Mouse (Mus musculus) brain, embryonic 18.5 days (tissue): ENCODE results near the gene Efnb2.

Experiments used
- DNase-seq: peaks from one replicate; pipeline ENCODE4 v3.0.0-alpha.2; 2012; ENCODE audit warnings: low read depth, low spot score

Gene Efnb2

GRCm38 (mm10) chr8:8661103-8661758 lies at the start of gene Efnb2:
Efnb2 (minus strand) TSS chr8:8661242.
- DNase-seq, result peak; percentile 87

- DNase-seq, result no peak
These were observed 43.8 kb upstream of the Efnb2 start for GRCm38 (mm10) chr8:8704813-8705212.

GRCm38 (mm10) chr8:8703668-8704067 lies 42.6 kb upstream of the Efnb2 start:
- no peak for DNase-seq

- DNase-seq, result no peak
These were observed 39.8 kb upstream of the Efnb2 start for GRCm38 (mm10) chr8:8700821-8701220.

GRCm38 (mm10) chr8:8700229-8700628 lies 39.2 kb upstream of the Efnb2 start:
- no peak for DNase-seq

GRCm38 (mm10) chr8:8690146-8691092 lies 29.4 kb upstream of the Efnb2 start, which contains the start of gene Arglu1:
Arglu1 (minus strand) TSS chr8:8690521.
- peak; percentile 82 for DNase-seq

GRCm38 (mm10) chr8:8689454-8690145 lies 28.6 kb upstream of the Efnb2 start:
- DNase-seq, result peak; percentile 51

GRCm38 (mm10) chr8:8688823-8689453 lies 27.9 kb upstream of the Efnb2 start:
- no peak for DNase-seq

- no peak for DNase-seq
These were observed 24.5 kb upstream of the Efnb2 start for GRCm38 (mm10) chr8:8685517-8685916.

- no peak for DNase-seq
These were observed 21.7 kb upstream of the Efnb2 start for GRCm38 (mm10) chr8:8682697-8683096.

- no peak for DNase-seq
These were observed 17.2 kb upstream of the Efnb2 start for GRCm38 (mm10) chr8:8678236-8678635.

GRCm38 (mm10) chr8:8674864-8675263 lies 13.8 kb upstream of the Efnb2 start:
- no peak for DNase-seq

- DNase-seq, result peak; percentile 85
These were observed 707 bp upstream of the Efnb2 start for GRCm38 (mm10) chr8:8661759-8662138.

GRCm38 (mm10) chr8:8660307-8661098 lies 539 bp downstream of the Efnb2 start:
- DNase-seq, result no peak

GRCm38 (mm10) chr8:8659503-8660306 lies 1.3 kb downstream of the Efnb2 start:
- no peak for DNase-seq

GRCm38 (mm10) chr8:8658426-8659224 lies 2.4 kb downstream of the Efnb2 start:
- peak; percentile 76 for DNase-seq

- no peak for DNase-seq
These were observed 3.2 kb downstream of the Efnb2 start for GRCm38 (mm10) chr8:8657692-8658355.

GRCm38 (mm10) chr8:8656578-8657441 lies 4.2 kb downstream of the Efnb2 start:
- peak; percentile 43 for DNase-seq
